Mouse (Mus musculus) limb, embryonic 14.5 days (tissue): ENCODE measurements around the gene Isx. TPM values are rescaled to one million over a fixed set of nuclear protein-coding genes. Genes with fewer than 3 reads are reported as not detected.

ENCODE experiments used
- ATAC-seq: fragments of 200-750 bp; cut with Nextera tagmentation; 2 replicates; pipeline ENCODE4 v1.8.0; 2017; ENCODE audit warnings: low read depth, moderate number of reproducible peaks, moderate TSS enrichment; ENCODE audit not compliant: low FRiP score
- DNase-seq: peaks from one replicate; pipeline ENCODE4 v3.0.0-alpha.2; 2015; ENCODE audit warnings: low spot score
- H3K27ac ChIP-seq: fragments of 300-500 bp; sonication (generic); replicated peaks from 2 replicates; pipeline ENCODE4 v1.5.1; 2014; ENCODE audit warnings: low read depth, mild to moderate bottlenecking, low read length, moderate library complexity, mixed read lengths
- H3K27me3 ChIP-seq: fragments of 300-500 bp; sonication (generic); 2 replicates; pipeline ENCODE4 v1.6.1; 2014; ENCODE audit warnings: low read length, mixed read lengths; ENCODE audit not compliant: control insufficient read depth, insufficient read depth
- H3K36me3 ChIP-seq: fragments of 300-500 bp; sonication (generic); 2 replicates; pipeline ENCODE4 v1.6.1; 2014; ENCODE audit warnings: mild to moderate bottlenecking, low read length, moderate library complexity, mixed read lengths; ENCODE audit not compliant: control insufficient read depth, insufficient read depth
- H3K4me1 ChIP-seq: fragments of 300-500 bp; sonication (generic); 2 replicates; pipeline ENCODE4 v1.6.1; 2014; ENCODE audit warnings: antibody characterized with exemption, low read length, mixed read lengths; ENCODE audit not compliant: control insufficient read depth, insufficient read depth
- H3K4me2 ChIP-seq: fragments of 300-500 bp; sonication (generic); replicated peaks from 2 replicates; pipeline ENCODE4 v1.6.1; 2014; ENCODE audit warnings: low read depth, mild to moderate bottlenecking, low read length, moderate library complexity; ENCODE audit not compliant: severe bottlenecking
- H3K4me3 ChIP-seq: fragments of 300-500 bp; sonication (generic); replicated peaks from 2 replicates; pipeline ENCODE4 v1.5.1; 2014; ENCODE audit warnings: low read length
- H3K9ac ChIP-seq: fragments of 300-500 bp; sonication (generic); 2 replicates; pipeline ENCODE4 v1.6.1; 2014; ENCODE audit warnings: mild to moderate bottlenecking, low read depth, low read length, moderate library complexity; ENCODE audit not compliant: severe bottlenecking
- H3K9me3 ChIP-seq: fragments of 300-500 bp; sonication (generic); 2 replicates; pipeline ENCODE4 v1.6.1; 2016; ENCODE audit warnings: low read length; ENCODE audit not compliant: control insufficient read depth
- POLR2A ChIP-seq: fragments of 200-500 bp; IDR thresholded peaks from 2 replicates; pipeline ENCODE4 v1.8.0; 2012; ENCODE audit warnings: inconsistent platforms, mild to moderate bottlenecking, moderate library complexity, borderline replicate concordance; ENCODE audit not compliant: insufficient read depth, insufficient read length; ENCODE audit errors: extremely low read depth
- WGBS: fragments of 180-500 bp; shearing (Covaris S2); extraction: QIAGEN DNeasy Blood & Tissue Kit; methylation state at CpG from one replicate; pipeline ENCODE4 v1.1.7; 2014; 5-methylcytosine and 5-hydroxymethylcytosine counted together
- polyA plus RNA-seq, 2 experiments: library from polyadenylated mRNA; depleted of rRNA in 1 of 2; stranded (reverse) in 1 of 2; unstranded in 1 of 2; fragments of >200 nt; fragmentation: Nextera tagmentation in 1 of 2; extraction: Ambion mirVana in 1 of 2; gene quantifications; 2 replicates each; pipeline versions ENCODE4 v1.2.1 to v1.2.3; 2012 to 2014

The Isx gene
- polyA plus RNA-seq, 2 experiments = 0.18 TPM; not detected in 1

DNA sequence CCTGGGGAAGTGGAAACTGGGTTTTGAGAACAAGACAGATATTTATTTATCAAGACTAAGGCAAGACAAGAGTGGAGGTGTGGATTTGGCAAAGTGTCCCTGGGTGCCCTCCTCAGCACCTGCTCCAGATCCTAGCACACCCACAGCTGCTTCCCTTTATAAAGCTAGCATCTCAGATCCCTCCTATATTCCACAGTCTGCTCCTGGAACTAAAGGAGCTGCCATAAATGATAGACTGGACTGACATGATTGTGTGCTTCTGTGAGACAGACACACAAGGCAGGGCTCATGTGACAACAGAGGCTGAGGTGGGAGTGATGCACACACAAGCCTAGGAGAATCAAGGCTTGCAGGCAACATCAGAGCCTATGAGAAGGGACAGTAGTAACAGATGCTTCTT lies 22.0 kb upstream of the Isx start:
- H3K9ac ChIP-seq = no peak overlapping the region
- no peaks in the 10 kb centered on the region for H3K36me3 ChIP-seq
- H3K4me1 ChIP-seq = no peaks in the 10 kb centered on the region
- no peak overlapping the region for H3K4me3 ChIP-seq
- no peak overlapping the region for H3K4me2 ChIP-seq
- ATAC-seq = no peak
- DNase-seq = no peak
- H3K9me3 ChIP-seq = no peaks in the 10 kb centered on the region
- TF ChIP-seq POLR2A = no peak
- no peaks in the 10 kb centered on the region for H3K27me3 ChIP-seq
- no peak overlapping the region for H3K27ac ChIP-seq

GRCm38 (mm10) chr8:74851837-74852236 lies 21.1 kb upstream of the Isx start:
- 18% methylated on average over 3 of the region's 3 CpGs for WGBS
- Histone ChIP-seq H3K9ac (no peak overlapping the region), H3K9me3 (no peaks in the 10 kb centered on the region), H3K27ac (no peak overlapping the region), H3K4me1 (no peaks in the 10 kb centered on the region), H3K4me2 (no peak overlapping the region), H3K27me3 (no peaks in the 10 kb centered on the region), H3K4me3 (no peak overlapping the region), H3K36me3 (no peaks in the 10 kb centered on the region)
- DNase-seq = peak; percentile 74
- ATAC-seq = no peak; the same call in 1 of the 2 replicates
- no peak for TF ChIP-seq POLR2A

DNA sequence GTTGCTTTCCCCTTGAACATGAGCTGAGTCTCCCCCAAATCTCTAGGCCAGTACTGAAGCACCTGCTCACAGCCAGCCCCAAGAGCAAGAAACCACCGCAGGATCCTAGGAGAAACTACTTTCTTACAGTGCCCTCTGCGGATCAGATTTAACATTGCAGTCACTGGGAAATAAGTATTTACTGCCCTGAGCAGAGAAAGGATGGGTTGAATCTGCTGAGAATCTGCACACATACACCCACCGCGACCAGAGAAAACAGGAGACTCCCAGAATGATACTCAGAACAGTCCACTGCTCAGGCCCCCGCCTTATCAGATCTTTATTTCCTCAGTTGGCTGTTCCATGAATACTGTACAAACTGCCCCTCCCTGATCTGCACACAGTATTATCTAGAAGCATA lies 19.5 kb upstream of the Isx start:
- Histone ChIP-seq H3K27ac (no peak overlapping the region), H3K4me1 (no peaks in the 10 kb centered on the region), H3K27me3 (no peaks in the 10 kb centered on the region), H3K9ac (no peak overlapping the region), H3K36me3 (no peaks in the 10 kb centered on the region), H3K9me3 (no peaks in the 10 kb centered on the region), H3K4me2 (no peak overlapping the region), H3K4me3 (no peak overlapping the region)
- TF ChIP-seq POLR2A = no peak
- 36% methylated on average over 5 of the region's 5 CpGs for WGBS
- DNase-seq (peak; percentile 30), ATAC-seq (no peak)

- WGBS = 95% methylated on average over 4 of the region's 4 CpGs
- ATAC-seq (no peak), DNase-seq (no peak)
- Histone ChIP-seq H3K4me1 (no peaks in the 10 kb centered on the region), H3K36me3 (no peaks in the 10 kb centered on the region), H3K27me3 (no peaks in the 10 kb centered on the region), H3K4me2 (no peak overlapping the region), H3K9ac (no peak overlapping the region), H3K27ac (no peak overlapping the region), H3K9me3 (no peaks in the 10 kb centered on the region), H3K4me3 (no peak overlapping the region)
- no peak for TF ChIP-seq POLR2A
Measured at GRCm38 (mm10) chr8:74854786-74855185, 18.2 kb upstream of the Isx start.

DNA sequence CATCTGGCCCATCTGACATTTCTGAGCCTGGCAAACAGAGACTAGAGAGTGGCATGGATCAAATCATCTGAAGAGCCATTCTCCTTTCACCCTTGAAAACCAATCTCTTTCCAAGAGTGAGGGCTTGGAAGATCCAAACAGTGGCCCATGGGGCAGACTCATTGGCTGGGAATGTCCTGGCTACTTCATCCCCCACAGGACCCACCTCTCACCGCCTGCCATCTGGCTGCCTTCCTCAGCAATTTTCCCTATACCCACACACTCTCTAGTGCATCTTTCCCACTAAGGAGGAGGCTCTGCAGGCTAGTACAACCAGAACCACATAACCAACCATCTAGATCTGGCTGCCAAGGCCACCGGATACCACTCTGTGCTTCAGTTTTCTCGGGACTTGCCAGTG lies 17.6 kb upstream of the Isx start:
- no peak overlapping the region for H3K9ac ChIP-seq
- no peaks in the 10 kb centered on the region for H3K36me3 ChIP-seq
- no peaks in the 10 kb centered on the region for H3K27me3 ChIP-seq
- TF ChIP-seq POLR2A = no peak
- WGBS = 91% methylated on average over 3 of the region's 3 CpGs
- ATAC-seq = no peak
- H3K9me3 ChIP-seq = no peaks in the 10 kb centered on the region
- DNase-seq = no peak
- no peak overlapping the region for H3K27ac ChIP-seq
- H3K4me1 ChIP-seq = no peaks in the 10 kb centered on the region
- no peak overlapping the region for H3K4me2 ChIP-seq
- H3K4me3 ChIP-seq = no peak overlapping the region

DNA sequence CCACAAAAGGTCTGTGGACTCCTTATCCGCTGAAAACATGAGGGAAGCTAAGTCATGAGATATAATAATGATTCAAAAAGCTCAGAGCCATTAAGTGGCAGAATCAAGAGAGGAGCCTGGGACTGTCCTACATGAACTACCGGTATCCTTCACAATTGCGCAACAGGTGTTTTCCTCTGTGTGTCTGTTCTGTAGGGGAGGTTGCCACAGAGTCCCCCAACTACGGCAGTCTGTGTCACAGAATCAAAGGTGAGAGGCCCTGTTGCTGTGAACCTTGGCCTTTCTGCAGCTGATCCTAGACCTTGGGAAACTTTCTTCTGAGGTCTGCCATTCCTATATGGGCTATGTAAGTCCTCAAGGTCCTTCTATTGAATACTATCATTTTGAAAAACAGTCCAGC lies 13.7 kb upstream of the Isx start:
- no peaks in the 10 kb centered on the region for H3K4me1 ChIP-seq
- no peaks in the 10 kb centered on the region for H3K27me3 ChIP-seq
- ATAC-seq (no peak), DNase-seq (no peak)
- no peaks in the 10 kb centered on the region for H3K9me3 ChIP-seq
- no peak for TF ChIP-seq POLR2A
- H3K4me3 ChIP-seq = no peak overlapping the region
- no peak overlapping the region for H3K9ac ChIP-seq
- H3K27ac ChIP-seq = no peak overlapping the region
- WGBS = 86% methylated on average over 4 of the region's 4 CpGs
- no peaks in the 10 kb centered on the region for H3K36me3 ChIP-seq
- H3K4me2 ChIP-seq = no peak overlapping the region
